Mouse (Mus musculus) limb, embryonic 12.5 days (tissue): ENCODE measurements around the gene Hist2h2aa1. TPM values are rescaled to one million over a fixed set of nuclear protein-coding genes. Genes with fewer than 3 reads are reported as not detected.
"Not testable (repeated sequence)": the region's sequence is repeated elsewhere in the genome, so short reads cannot be mapped to it uniquely, and the experiment has no call there.

ENCODE experiments used
- ATAC-seq: fragments of 200-750 bp; cut with Nextera tagmentation; 2 replicates; pipeline ENCODE4 v1.8.0; 2017; ENCODE audit warnings: low read depth, moderate TSS enrichment; ENCODE audit not compliant: insufficient number of reproducible peaks, insufficient read depth, low FRiP score, low TSS enrichment
- H3K27ac ChIP-seq: fragments of 300-500 bp; sonication (generic); 2 replicates; pipeline ENCODE4 v1.5.1; 2016; ENCODE audit warnings: mild to moderate bottlenecking, moderate library complexity
- H3K27me3 ChIP-seq: fragments of 300-500 bp; sonication (generic); 2 replicates; pipeline ENCODE4 v1.6.1; 2016; ENCODE audit warnings: mild to moderate bottlenecking, moderate library complexity
- H3K36me3 ChIP-seq: fragments of 300-500 bp; sonication (generic); 2 replicates; pipeline ENCODE4 v1.6.1; 2016; ENCODE audit warnings: mild to moderate bottlenecking, moderate library complexity
- H3K4me1 ChIP-seq: fragments of 300-500 bp; sonication (generic); replicated peaks from 2 replicates; pipeline ENCODE4 v1.6.1; 2016
- H3K4me2 ChIP-seq: fragments of 300-500 bp; sonication (generic); 2 replicates; pipeline ENCODE4 v1.6.1; 2016; ENCODE audit warnings: mild to moderate bottlenecking, moderate library complexity
- H3K4me3 ChIP-seq: fragments of 300-500 bp; sonication (generic); replicated peaks from 2 replicates; pipeline ENCODE4 v1.5.1; 2016; ENCODE audit warnings: mild to moderate bottlenecking
- H3K9ac ChIP-seq: fragments of 300-500 bp; sonication (generic); replicated peaks from 2 replicates; pipeline ENCODE4 v1.6.1; 2016; ENCODE audit warnings: mild to moderate bottlenecking, moderate library complexity
- H3K9me3 ChIP-seq: fragments of 300-500 bp; sonication (generic); 2 replicates; pipeline ENCODE4 v1.6.1; 2016; ENCODE audit warnings: mild to moderate bottlenecking, moderate library complexity
- WGBS: fragments of 180-500 bp; shearing (Covaris S2); methylation state at CpG from one replicate; pipeline ENCODE4 v1.1.7; 2016; 5-methylcytosine and 5-hydroxymethylcytosine counted together
- polyA plus RNA-seq: library from polyadenylated mRNA; unstranded; fragments of >200 nt; fragmentation: Nextera tagmentation; extraction: Ambion mirVana; gene quantifications from 2 replicates; pipeline ENCODE4 v1.2.1, GENCODE M21; 2016

Hist2h2aa1 gene
- polyA plus RNA-seq, 1 experiment from 2014 or later = 36.2 TPM

- ATAC-seq = no peak
- peaks cover 7% of the 10 kb centered on the region; the same call in 1 of the 2 replicates for H3K4me1 ChIP-seq
- H3K36me3 ChIP-seq = no peaks in the 10 kb centered on the region
- H3K4me2 ChIP-seq = no peak overlapping the region
- no peak overlapping the region for H3K4me3 ChIP-seq
- H3K9me3 ChIP-seq = no peaks in the 10 kb centered on the region
- 62% methylated on average over 2 of the region's 2 CpGs for WGBS
- no peak overlapping the region for H3K9ac ChIP-seq
- H3K27ac ChIP-seq = no peak overlapping the region
- no peaks in the 10 kb centered on the region for H3K27me3 ChIP-seq
Measured at GRCm38 (mm10) chr3:96231758-96232120, 13.6 kb upstream of the Hist2h2aa1 start.

DNA sequence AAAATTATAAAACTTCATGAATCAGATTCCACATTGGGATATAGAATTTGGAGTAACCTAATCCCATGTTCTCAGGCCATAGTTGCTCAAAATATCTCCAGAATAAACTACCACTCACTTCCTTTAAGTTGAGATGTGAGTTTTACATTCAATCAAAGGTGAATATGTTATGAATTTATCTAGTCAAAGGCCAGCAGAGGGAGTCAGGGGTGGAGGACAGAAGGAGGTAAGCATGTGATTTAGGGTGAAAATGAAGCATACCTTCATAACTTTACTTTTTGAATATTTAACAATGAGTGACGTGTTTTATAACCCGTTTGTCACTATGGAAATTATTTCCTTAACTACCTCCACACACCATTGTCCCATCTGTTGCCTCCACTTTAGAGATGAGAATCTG is 10.4 kb upstream of the Hist2h2aa1 start:
- H3K4me1 ChIP-seq = peaks cover 16% of the 10 kb centered on the region
- no peaks in the 10 kb centered on the region for H3K9me3 ChIP-seq
- no peaks in the 10 kb centered on the region for H3K36me3 ChIP-seq
- ATAC-seq = no peak
- H3K4me3 ChIP-seq = no peak overlapping the region
- no peak overlapping the region for H3K27ac ChIP-seq
- 82% methylated on average over 2 of the region's 2 CpGs for WGBS
- no peak overlapping the region for H3K9ac ChIP-seq
- H3K4me2 ChIP-seq = no peak overlapping the region
- no peaks in the 10 kb centered on the region for H3K27me3 ChIP-seq

DNA sequence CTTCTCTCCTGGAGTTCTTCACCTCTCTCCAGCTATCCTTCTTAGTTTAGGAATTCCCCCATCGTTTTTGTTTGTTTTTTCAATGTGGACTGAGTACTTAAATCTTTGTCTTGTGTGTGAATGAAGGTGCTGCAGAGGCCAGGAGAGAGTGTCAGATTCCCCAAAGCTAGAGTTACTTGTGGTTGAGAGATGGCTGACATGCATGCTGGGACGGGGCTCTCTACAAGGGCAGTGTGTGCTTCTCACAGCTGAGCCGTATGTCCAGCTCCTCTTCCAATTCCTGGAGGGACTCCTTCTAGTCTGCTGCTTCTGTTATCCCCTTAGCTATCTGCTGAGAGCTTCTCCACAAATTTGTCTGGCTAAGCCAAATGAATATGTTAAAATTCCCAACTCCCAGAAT is 9.5 kb upstream of the Hist2h2aa1 start:
- Histone ChIP-seq H3K9me3 (no peaks in the 10 kb centered on the region), H3K27ac (0 out of 2 replicates have a peak overlapping the region, but pooled peaks have one; percentile 1), H3K36me3 (no peaks in the 10 kb centered on the region), H3K9ac (no peak overlapping the region), H3K27me3 (no peaks in the 10 kb centered on the region), H3K4me2 (no peak overlapping the region), H3K4me1 (peaks cover 18% of the 10 kb centered on the region), H3K4me3 (no peak overlapping the region)
- ATAC-seq = no peak
- 71% methylated on average over 3 of the region's 3 CpGs for WGBS

DNA sequence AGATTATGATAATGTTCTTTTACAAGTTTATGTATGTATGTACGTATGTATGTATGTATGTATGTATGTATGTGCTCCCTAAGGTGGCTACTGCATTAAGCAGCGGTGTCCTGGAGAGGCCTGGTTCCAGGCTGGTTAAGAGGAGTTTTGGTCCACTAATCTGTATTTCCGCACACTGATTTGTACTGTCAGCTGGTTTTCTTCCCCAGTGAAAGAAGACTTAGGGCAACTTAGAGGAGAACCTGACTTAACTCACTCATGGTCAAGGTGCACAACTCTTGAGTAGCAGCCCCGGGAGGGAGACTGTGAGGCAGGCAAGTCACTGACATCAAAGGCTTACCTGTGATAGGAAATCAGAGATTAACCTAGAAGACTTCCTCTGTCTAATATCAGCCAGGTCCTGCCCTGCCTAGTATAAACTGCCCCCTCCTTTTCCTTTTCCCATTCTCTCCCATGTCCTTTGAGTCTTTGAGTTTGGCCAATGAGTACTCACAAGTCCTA is 8.4 kb upstream of the Hist2h2aa1 start:
- peak overlapping the region; percentile 66 for H3K9ac ChIP-seq
- peak overlapping the region; percentile 84 for H3K27ac ChIP-seq
- WGBS = 72% methylated on average over 4 of the region's 4 CpGs

DNA sequence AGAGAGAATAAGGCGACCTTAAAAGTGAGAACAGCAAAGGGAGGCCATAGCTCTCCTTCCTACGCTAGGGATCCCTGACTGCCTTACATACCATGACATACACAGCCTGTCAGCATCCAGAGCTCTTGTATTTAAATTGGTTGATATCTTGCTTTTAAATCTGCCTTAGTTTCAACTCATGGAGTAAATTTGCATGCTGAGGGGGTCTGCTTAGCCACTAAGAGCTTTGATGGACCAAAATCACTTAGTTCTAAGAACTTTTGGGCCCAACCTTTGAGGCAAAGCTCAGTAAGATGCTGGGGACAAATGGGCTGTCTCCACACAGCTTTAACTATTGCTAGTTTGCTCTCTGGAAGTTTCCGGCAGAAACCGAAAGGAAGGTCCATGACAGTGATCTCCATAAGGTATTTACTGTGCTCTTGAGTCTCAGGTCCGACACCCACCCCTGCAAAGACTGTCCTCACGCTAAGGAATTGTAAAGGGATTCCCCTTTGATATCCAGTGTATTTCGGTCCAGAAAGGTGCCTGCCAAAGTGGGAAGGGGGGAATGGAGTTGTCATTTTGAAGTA is 7.9 kb upstream of the Hist2h2aa1 start:
- no peak for ATAC-seq
- no peaks in the 10 kb centered on the region for H3K9me3 ChIP-seq
- peak overlapping the region; percentile 66 for H3K9ac ChIP-seq
- WGBS = 23% methylated on average over 7 of the region's 7 CpGs
- peak overlapping the region; percentile 41 for H3K4me3 ChIP-seq
- peaks cover 22% of the 10 kb centered on the region for H3K4me1 ChIP-seq
- no peaks in the 10 kb centered on the region for H3K36me3 ChIP-seq
- H3K4me2 ChIP-seq = peak overlapping the region; percentile 56
- no peaks in the 10 kb centered on the region for H3K27me3 ChIP-seq
- peak overlapping the region; percentile 84 for H3K27ac ChIP-seq

More for the DNA sequence above, 8.4 kb upstream of the Hist2h2aa1 start:
- Histone ChIP-seq H3K4me1 (peaks cover 20% of the 10 kb centered on the region), H3K9me3 (no peaks in the 10 kb centered on the region), H3K27me3 (no peaks in the 10 kb centered on the region), H3K4me2 (peak overlapping the region; percentile 56), H3K36me3 (no peaks in the 10 kb centered on the region), H3K4me3 (peak overlapping the region; percentile 41)
- no peak for ATAC-seq

- H3K4me2 ChIP-seq = peak overlapping the region; percentile 56
- WGBS = 2% methylated on average over 12 of the region's 12 CpGs
- peak overlapping the region; percentile 66 for H3K9ac ChIP-seq
- no peaks in the 10 kb centered on the region for H3K9me3 ChIP-seq
- no peaks in the 10 kb centered on the region for H3K36me3 ChIP-seq
- peak overlapping the region; percentile 41 for H3K4me3 ChIP-seq
- H3K27ac ChIP-seq = peak overlapping the region; percentile 84
- H3K4me1 ChIP-seq = peaks cover 27% of the 10 kb centered on the region
- H3K27me3 ChIP-seq = no peaks in the 10 kb centered on the region
- ATAC-seq = no peak
Measured at GRCm38 (mm10) chr3:96237904-96238511, 7.3 kb upstream of the Hist2h2aa1 start.

DNA sequence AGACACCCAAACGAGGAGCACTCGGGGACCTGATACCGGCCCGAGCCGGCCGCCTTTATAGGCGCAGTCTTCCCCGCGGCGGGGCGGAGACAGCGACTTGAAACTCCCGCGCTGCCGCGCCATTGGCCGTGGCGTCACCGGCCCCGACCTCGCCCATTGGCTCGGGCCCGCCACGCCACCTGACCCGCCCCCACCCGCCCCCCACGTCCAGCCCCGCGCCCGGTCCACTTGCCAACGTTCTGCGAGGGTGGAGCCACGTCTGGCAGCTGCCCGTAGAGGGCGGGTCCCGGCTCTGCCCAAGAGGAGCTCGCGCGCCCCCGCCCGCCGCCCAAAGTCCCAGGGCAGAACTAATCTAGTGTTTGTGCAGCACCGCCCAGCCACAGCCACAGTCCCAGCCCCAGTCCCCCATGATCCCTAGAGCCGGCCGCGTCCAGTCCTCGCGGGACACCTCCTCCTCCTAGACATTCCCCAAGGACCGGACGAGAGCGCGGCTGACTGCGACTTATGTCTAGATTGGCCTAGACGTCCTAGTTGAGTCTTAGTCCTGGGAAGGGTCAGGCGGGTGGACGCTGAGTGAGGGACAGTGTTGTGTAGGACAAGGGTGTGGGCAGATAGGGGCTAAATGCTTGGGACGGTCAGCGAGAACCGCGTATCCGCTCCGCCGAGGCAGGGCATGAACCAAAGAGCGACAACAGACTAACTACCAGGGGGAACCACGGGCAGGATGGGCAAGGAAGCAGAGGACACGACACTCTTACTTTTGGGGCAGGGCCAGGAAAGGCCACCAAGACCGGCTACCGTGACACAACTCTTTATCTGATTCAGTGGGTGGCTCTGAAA is 6.1 kb upstream of the Hist2h2aa1 start, which contains the start of gene Hist2h3c2:
TSS of gene Hist2h3c2 (minus strand) at position 174 of the 840 bp plus-strand sequence.
- H3K27me3 ChIP-seq, H3K9me3 ChIP-seq, H3K36me3 ChIP-seq: not testable (repeated sequence)
- Histone ChIP-seq H3K4me3 (peak within 1 kb of the TSS; percentile 41), H3K27ac (peak within 1 kb of the TSS; percentile 86), H3K4me2 (peak within 1 kb of the TSS; percentile 56), H3K4me1 (peaks cover 38% of the 10 kb centered on the region), H3K9ac (peak within 1 kb of the TSS; percentile 66)
- peak; percentile 92 for ATAC-seq
- WGBS = 0% methylated on average over 18 of the region's 68 CpGs

DNA sequence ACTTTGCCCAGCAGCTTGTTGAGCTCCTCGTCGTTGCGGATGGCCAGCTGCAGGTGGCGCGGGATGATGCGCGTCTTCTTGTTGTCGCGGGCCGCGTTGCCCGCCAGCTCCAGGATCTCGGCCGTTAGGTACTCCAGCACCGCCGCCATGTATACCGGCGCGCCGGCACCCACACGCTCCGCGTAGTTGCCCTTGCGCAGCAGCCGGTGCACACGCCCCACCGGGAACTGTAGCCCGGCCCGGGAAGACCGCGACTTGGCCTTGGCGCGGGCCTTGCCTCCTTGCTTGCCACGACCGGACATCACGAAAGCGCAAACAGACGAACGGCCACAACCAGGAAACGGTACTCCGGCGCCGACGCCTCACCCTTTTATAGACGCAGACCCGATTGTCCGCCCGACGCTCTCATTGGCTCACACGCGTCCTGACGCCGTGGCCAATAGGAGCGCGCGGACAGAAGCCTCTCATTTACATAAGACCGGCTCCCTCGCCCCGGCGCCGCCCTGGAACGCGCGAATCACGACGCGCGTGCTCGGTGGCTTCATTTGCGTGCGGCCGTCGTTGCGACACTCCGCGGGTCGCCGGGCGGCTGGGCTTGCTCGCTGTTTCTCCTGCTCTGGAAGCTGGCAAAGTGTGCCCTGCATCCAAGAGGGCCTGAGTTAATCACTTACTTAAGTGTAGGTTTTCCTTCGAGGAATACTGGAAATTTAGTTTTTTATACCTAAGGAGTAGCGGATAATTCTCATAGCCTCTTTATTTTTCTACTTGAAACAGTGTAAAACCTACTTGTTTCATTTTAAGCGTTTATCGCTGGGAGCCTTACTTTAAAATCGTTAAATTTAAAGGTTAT is 5.1 kb upstream of the Hist2h2aa1 start, which contains the start of gene Hist2h2aa2:
TSS of gene Hist2h2aa2 (minus strand) at position 328 of the 850 bp plus-strand sequence.
- peak within 1 kb of the TSS; percentile 44 for H3K4me2 ChIP-seq
- peak within 1 kb of the TSS; percentile 33 for H3K4me3 ChIP-seq
- peak; percentile 85 for ATAC-seq
- H3K9ac ChIP-seq = peak within 1 kb of the TSS; percentile 44; the same call in 1 of the 2 replicates
- not testable (repeated sequence) for H3K36me3 ChIP-seq, H3K9me3 ChIP-seq, H3K27me3 ChIP-seq
- WGBS = 4% methylated on average over 43 of the region's 85 CpGs
- H3K27ac ChIP-seq = peak within 1 kb of the TSS; percentile 91
- peaks cover 43% of the 10 kb centered on the region for H3K4me1 ChIP-seq

DNA sequence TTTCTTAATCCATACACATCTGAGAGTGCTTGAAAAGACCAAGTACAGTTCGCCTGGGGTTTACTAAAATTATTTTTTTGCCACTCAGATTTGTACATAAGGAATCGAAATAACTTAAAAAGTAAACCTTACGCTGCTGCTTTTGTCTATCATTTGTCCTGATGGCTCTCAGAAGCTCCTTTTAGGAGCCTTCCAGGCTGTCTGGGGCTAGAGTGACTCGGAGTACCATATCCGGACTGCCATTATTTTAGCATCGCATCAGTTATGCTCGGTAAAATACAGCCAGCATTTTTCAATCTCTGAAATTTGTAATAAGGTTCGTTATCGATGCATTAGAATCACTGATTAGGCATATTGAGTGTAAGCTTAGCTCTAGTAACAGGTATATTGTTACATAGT is 4.5 kb upstream of the Hist2h2aa1 start:
- Histone ChIP-seq H3K4me1 (peaks cover 43% of the 10 kb centered on the region), H3K4me3 (peak overlapping the region; percentile 21; the same call in 1 of the 2 replicates), H3K27ac (peak overlapping the region; percentile 91), H3K27me3 (no peaks in the 10 kb centered on the region), H3K36me3 (no peaks in the 10 kb centered on the region), H3K9me3 (no peaks in the 10 kb centered on the region), H3K9ac (peak overlapping the region; percentile 37; the same call in 1 of the 2 replicates), H3K4me2 (peak overlapping the region; percentile 44)
- WGBS = 81% methylated on average over 9 of the region's 9 CpGs
- no peak for ATAC-seq

DNA sequence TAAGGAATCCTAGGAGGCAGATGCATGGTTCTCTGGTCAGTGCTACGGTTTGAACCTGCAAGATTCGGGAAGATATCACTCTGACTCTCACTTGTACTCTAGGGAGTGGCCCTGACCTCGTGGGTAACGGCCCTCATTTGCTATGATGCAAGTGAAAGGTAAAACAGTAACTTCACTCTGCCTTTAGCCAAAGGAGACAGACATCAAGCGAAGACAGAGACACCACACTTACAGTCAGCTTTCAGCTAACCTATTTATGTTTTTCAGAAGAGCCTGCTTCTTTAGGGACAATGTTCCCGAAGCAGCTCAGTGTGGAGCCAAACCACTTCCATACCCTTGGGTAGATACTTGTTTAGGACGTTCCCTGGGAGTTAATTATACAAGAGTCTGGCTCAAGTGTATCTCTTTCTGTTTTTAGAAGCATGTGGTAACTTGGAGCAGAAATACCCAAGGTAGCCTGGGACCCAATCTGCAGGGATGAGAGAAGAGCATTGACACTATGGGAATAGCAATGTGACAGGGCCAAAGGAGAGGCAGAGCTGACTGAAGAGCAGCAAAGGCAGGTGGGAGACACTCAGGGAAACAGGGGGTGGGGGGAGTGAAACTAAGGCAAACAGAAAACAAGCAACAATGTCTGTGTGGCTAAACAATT is 1.2 kb upstream of the Hist2h2aa1 start:
- no peak for ATAC-seq
- H3K4me3 ChIP-seq = peak overlapping the region; percentile 47; the same call in 1 of the 2 replicates
- H3K4me2 ChIP-seq = peak overlapping the region; percentile 58
- H3K9me3 ChIP-seq = no peaks in the 10 kb centered on the region
- WGBS = 80% methylated on average over 7 of the region's 7 CpGs
- H3K9ac ChIP-seq = peak overlapping the region; percentile 74; the same call in 1 of the 2 replicates
- no peaks in the 10 kb centered on the region for H3K27me3 ChIP-seq
- H3K27ac ChIP-seq = peak overlapping the region; percentile 99
- H3K4me1 ChIP-seq = peaks cover 37% of the 10 kb centered on the region
- no peaks in the 10 kb centered on the region for H3K36me3 ChIP-seq
